Mouse (Mus musculus) T-helper 1 cell (primary cell): ENCODE data around the gene Ascl1.

Source experiments
- in situ Hi-C: fragments of 300-600 bp; cut with MboI, MseI; formaldehyde crosslinking; loops from one replicate; pipeline ENCODE4 v1.15.1; 2025; ENCODE audit warnings: high pct_unique_total_duplicates

Ascl1 gene

DNA sequence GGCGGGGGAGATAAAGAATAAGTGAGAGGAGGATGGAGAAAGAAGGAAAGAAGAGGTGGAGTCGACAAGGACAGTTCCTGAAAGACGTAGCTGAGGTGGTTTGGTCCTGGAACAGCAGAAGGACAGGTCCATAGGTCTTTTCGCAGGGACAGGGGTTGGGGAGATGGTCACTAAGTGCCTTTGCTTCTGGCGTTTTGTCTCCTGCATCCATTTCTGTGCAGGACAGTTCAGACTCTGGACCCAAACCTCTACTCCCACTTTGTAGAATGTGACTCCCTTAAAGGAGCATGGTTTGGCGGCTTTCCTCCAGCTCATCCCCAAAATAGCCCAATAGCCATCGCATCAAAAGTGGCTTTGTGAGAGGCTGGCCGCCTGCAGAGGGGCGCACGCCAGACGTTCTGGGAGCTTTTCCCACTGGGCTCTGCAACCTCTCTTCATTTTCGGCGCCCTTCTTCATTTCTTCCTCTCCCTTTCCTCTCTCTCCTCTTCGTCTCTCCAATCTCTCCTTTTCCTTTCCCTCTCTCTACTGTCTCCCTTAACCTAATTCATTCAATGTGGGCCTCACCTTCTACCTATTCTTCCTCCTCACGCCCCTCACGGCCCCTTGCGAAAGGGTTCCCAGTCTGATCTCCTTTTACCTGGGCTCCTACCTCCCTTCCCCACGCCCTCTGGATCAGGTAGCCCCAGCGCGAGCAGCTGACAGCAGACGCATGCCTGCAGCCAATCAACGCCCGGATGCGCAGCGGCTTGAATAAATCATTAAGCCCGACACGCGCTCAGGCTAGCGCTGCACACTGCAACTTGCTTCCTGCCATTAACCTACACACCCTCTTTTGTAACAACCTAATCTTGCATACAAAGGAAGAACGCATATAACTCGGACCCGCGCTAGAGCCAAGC is 7.5 kb downstream of the Ascl1 start:
- in situ Hi-C loops: no loop called here

DNA sequence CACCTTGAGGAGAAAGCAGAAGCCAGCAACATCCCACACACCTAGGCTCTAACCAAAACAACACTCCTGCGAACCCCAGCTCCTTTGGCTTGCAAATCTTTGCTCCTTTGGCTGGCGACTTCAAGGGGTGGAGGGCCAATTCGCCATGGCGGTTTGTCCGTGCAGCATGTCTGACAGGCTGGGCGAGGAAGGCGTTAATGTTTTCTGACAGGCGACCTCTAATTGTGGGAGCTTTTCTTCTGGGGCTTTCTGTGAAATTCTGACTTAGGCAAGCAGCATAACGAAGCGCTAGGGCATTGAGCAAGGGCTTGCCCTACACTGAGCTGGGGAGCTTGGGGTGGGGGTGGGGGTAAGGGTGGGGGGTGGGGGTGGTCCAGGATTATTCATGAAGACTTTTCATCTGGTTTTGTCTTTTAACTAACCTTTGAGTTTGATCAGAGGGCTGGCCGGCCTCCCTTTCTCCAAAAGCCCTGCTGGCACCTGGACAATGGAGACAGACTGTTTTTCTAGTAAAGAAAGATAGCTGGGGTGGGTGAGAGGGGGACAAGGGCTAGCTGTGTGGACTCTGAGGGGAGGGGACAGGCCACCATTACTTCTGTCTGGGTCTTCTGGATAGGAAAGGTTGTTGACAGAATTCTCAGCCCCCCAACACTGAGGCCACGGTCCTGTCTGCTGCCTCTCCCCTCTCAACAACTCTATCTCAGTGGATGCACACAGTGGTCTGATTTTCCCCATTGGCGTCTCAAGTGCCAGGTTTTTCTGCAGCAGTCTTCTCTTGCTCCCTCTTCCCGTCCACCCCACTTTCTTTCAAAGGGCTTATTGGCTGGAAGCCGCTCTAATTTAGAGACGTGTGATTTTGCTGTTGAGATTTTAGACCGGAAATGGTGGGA is 8.4 kb downstream of the Ascl1 start:
- in situ Hi-C loops: no loop called here

DNA sequence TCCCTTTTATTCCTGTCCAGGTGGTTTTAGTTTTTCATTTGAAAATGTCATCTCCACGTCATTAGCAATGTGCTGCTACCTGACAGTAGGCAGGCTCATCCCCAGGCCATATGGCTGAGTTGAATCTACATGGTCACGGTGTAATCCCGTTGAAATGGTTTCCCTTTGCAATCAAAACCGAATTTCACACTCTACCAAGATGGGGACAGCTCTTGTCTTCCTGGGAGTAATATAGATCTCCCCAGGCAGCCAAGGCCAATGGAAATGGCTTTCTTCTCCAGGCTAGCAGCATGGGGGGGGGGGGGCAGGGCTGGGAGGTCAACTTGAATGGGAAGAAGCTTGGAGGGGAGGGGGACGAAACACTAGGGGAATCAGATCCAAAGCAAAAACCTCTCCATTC is 15.6 kb downstream of the Ascl1 start:
- in situ Hi-C loops: no loop called here

DNA sequence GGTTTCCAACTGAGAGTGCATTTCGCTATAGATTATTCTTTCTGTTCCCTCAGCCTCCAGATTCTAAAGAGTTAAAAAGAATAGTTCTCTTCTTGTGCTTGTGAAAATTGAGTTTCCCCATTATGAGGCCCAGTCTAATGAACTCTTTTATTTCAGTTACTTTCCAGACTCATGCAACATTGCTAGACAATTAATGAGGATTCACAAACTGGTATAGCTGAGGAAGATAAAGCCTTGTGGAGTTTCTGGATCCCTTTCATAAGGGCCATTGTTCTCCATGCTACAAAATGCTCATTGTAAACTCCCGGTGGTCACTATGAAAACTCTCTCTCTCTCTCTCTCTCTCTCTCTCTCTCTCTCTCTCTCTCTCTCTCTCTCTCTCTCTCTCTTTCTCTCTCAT is 18.5 kb downstream of the Ascl1 start:
- in situ Hi-C loops: no loop called here

DNA sequence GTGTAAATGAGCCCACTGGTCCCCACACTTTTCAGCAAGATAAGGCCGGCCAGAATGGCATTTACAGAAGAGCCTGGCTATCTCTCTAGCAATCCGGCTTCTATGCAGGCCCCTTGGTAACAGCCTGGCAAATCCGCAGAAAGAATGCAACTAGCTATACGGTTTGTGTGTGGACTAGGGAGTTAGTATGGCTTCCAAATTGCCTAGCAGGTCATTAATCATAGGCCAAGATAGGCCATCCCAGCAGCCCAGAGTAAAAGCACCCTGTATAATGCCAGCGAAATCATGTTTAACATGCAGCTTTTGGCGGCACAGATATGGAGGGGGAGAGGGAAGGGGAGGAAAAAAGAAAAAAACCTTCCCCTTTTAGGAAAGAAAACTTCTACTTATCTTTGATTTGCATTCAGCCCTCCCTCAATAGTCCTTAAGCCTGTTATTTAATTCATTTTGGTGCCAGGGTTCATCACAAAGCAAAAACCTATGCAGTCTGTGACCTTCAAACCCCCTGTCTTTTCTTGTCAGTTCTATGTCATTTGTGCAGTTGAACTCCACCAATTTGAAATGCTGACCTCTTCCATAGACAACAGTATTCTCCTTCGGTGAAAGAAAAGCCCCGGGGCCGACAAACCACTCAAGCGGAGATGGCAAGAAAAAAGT is 19.9 kb downstream of the Ascl1 start:
- in situ Hi-C loops: no loop called here

DNA sequence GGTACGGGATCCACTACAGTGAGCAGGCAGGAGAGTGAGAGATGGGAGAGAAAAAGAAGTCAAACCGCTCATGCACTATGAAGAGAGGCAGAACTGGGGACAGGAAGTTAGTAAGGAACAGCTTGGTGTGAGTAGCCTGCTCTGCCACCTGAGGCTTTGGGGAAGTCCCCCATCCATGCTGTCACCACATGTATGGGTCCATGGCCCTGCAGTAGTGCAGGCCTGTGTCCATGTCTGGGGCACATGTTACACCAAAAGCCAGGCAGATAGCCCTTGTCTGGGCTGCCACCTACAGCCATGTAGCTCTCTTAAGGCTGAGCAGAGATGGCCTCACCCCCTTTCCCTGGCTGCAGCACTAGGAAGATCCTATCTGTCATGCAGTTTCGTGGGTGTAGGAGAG is 42.7 kb downstream of the Ascl1 start:
- in situ Hi-C loops: no loop called here

DNA sequence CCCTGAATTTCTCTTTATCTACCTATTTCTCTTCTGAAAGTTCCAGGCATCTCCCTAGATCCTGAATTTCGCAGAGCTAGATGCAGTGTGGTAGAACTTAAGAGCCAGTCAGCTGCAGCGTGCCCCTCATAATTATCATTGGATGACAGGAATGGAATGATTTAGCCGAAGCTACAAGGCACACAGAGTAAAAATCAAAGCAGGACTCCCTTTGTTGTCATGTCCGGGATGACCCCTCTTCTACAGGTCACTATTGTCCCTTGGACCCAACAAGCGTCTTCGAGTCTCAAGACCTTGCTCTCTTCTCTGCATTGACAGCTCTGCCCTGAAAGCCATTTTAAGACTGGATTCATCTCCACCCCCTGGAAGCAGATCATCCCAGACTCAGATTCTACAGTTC is 44.1 kb downstream of the Ascl1 start:
- in situ Hi-C loops: no loop called here

DNA sequence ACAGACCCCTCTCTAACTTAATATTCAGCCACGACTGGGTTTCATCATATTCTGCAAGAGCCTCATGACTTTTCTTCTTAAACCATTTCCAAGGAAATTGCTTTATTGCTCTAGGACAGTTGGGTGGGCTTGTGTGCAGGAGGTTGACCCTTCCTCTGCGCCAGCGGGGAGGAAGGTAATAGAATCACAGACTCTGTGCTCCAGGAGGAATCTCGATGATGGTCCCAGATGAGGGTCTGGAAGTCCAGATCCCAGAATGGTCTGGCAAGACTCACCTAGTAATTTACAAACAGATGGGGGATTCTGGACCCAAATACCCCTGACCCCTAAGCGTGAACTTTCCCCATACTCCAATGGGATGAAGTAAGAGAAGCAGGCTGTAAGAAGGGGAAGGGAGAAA is 45.2 kb downstream of the Ascl1 start:
- in situ Hi-C loops: no loop called here

DNA sequence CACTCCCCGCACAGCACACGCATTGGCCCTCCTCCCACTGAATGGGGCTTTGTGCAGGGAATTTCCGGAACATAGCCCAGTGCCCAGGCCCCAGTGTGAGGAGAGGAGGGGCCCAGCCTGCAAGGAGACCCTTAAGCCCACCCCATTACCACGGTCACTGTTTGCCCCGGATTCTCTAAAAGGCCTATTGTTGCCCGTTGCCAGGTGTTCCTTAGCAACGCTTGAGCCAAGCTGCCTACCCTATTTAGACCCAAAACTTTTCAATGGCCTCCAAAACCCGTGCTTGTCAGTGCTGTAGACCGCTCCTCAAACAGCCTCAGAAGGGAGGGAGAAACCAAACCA is 45.7 kb downstream of the Ascl1 start:
- in situ Hi-C loops: no loop called here

DNA sequence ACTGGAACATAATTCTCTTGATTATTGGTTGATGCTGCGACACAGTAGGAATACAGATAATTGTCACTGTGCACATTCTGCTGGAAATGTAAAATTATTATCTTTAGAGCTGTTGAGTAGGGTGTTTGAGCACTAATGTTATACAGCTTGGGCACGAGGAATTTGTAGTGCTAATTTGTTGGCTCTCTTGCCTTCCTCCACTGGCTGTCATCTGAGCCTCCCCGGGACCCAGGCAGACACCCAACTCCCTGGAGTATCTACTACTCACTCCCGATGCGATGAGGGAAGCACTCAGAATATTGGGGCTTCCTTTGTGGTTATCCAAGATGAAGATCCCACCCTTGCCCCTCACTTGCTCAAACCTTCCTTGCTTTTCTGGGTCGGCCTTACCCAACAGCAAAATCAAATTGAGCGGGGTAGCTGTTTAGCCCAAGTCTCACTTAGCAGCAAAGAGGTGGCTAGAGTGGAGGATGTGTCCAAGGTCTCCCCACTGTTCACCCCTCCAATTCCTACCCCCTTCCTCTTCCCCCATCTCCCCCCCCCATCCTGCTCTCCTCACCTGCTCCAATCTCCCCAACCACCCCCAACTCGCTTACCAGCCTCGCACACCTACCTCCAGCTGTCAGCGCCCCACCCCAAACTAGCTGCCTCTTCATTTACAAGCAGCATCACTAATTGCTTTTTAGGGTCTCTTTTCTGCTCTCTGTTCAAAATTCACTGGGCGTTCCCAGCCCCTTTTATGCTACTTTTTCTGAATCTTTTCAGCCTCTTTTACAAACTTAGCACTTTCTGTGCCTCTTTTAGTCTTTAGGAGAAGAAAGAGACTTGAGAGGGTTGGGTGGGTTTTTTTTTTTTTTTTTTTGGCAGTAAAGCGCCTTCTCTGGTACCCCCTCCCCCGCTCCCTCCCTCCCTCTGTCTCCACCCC is 46.4 kb downstream of the Ascl1 start:
- in situ Hi-C loops: no loop called here

DNA sequence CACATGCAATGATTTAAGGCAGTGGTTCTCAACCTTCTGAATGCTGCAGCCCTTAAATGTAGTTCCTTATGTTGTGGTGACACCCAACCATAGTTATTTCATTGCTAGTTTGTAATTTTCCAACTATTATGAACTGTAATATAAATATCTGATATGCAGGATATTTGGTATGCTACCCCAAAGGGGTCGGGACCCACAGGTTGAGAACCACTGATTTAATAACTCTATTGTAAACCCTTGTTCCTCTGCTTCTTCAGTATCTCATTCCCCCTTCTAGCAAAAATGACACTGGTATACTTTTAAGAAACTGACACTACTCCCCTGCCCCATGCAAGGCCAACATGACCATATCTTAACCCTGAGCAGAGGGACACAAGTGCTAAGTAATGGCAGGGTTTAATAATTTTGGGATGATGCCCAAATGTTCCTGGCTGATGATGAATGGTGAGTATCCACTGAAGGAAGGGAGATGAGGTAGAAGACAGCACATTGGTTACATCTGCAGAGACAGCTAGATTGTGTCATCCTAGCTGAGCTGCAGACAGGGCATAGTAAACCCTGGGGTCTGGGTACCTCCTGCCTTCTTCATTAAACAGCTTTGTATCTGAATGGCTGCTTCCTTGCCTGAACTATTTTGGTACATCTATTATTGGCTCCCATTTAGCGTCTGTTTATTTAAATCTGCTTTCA is 47.2 kb downstream of the Ascl1 start:
- in situ Hi-C loops: no loop called here
